Mouse (Mus musculus) myocyte (in vitro differentiated cells): ENCODE results near the gene Olfr322. TPM values are rescaled to one million over a fixed set of nuclear protein-coding genes. Genes with fewer than 3 reads are reported as not detected.

Experiments
- H3K27me3 ChIP-seq: one replicate; pipeline ENCODE4 v1.6.1; 2011; ENCODE audit not compliant: control insufficient read depth, insufficient read depth, insufficient read length
- H3K36me3 ChIP-seq: one replicate; pipeline ENCODE4 v1.6.1; 2011; ENCODE audit not compliant: control insufficient read depth, insufficient read depth
- H3K4me2 ChIP-seq: one replicate; pipeline ENCODE4 v1.6.1; 2011; ENCODE audit warnings: low read depth, control low read depth
- H3K4me3 ChIP-seq: one replicate; pipeline ENCODE4 v1.5.1; 2011; ENCODE audit warnings: mild to moderate bottlenecking, control low read depth, moderate library complexity
- H3K79me2 ChIP-seq: one replicate; pipeline ENCODE4 v1.6.1; 2011; ENCODE audit not compliant: control insufficient read depth, insufficient read depth
- H3ac ChIP-seq: one replicate; pipeline ENCODE4 v1.6.1; 2011; ENCODE audit not compliant: control insufficient read depth, insufficient read length
- CEBPB ChIP-seq: IDR thresholded peaks from 2 replicates; pipeline ENCODE4 v1.6.1; 2011; ENCODE audit warnings: mild to moderate bottlenecking, moderate library complexity; ENCODE audit not compliant: poor library complexity, insufficient read depth, severe bottlenecking
- E2F4 ChIP-seq: IDR thresholded peaks from one replicate; pipeline ENCODE4 v1.6.1; 2011; ENCODE audit warnings: mild to moderate bottlenecking, control low read depth, moderate library complexity; ENCODE audit not compliant: insufficient read depth
- MAX ChIP-seq: IDR thresholded peaks from one replicate; pipeline ENCODE4 v1.6.1; 2011; ENCODE audit warnings: low read depth, mild to moderate bottlenecking, control low read depth
- MYOD1 ChIP-seq, 3 experiments: IDR thresholded peaks; one replicate each; pipeline ENCODE4 v1.6.1; 2011; ENCODE audit warnings: control low read depth in 2 of 3, low read depth in 2 of 3, mild to moderate bottlenecking in 2 of 3, moderate library complexity in 1 of 3; ENCODE audit not compliant: insufficient read length in 2 of 3, control insufficient read depth in 1 of 3
- MYOG ChIP-seq, 3 experiments: IDR thresholded peaks; one replicate each; pipeline ENCODE4 v1.6.1; 2011; ENCODE audit warnings: control low read depth in 2 of 3, low read depth in 2 of 3, mild to moderate bottlenecking in 2 of 3; ENCODE audit not compliant: insufficient read length in 2 of 3, control insufficient read depth in 1 of 3, insufficient read depth in 1 of 3
- POLR2A ChIP-seq: IDR thresholded peaks from one replicate; pipeline ENCODE4 v1.6.1; 2011; ENCODE audit warnings: low read depth, mild to moderate bottlenecking, control low read depth, moderate library complexity; ENCODE audit not compliant: insufficient read length
- POLR2AphosphoS2 ChIP-seq: IDR thresholded peaks from one replicate; pipeline ENCODE4 v1.6.1; 2011; ENCODE audit warnings: low read depth, control low read depth; ENCODE audit not compliant: insufficient read length
- REST ChIP-seq: IDR thresholded peaks from one replicate; pipeline ENCODE4 v1.6.1; 2011; ENCODE audit warnings: mild to moderate bottlenecking, control low read depth, moderate library complexity; ENCODE audit not compliant: insufficient read depth, insufficient read length
- SRF ChIP-seq: IDR thresholded peaks from one replicate; pipeline ENCODE4 v1.6.1; 2011; ENCODE audit warnings: low read depth; ENCODE audit not compliant: control insufficient read depth, insufficient read length
- TCF12 ChIP-seq: IDR thresholded peaks from one replicate; pipeline ENCODE4 v1.6.1; 2011; ENCODE audit warnings: mild to moderate bottlenecking, control low read depth; ENCODE audit not compliant: poor library complexity, insufficient read depth, severe bottlenecking
- TCF3 ChIP-seq: IDR thresholded peaks from one replicate; pipeline ENCODE4 v1.6.1; 2011; ENCODE audit warnings: low read depth, control low read depth; ENCODE audit not compliant: insufficient read length
- USF1 ChIP-seq: IDR thresholded peaks from one replicate; pipeline ENCODE4 v1.6.1; 2011; ENCODE audit warnings: low read depth, mild to moderate bottlenecking, control low read depth, moderate library complexity
- polyA plus RNA-seq: library from polyadenylated mRNA; unstranded; fragments of >200 nt; fragmentation: generic; extraction: Trizol; gene quantifications from one replicate; pipeline ENCODE4 v1.2.1, GENCODE M21; 2012; ENCODE audit warnings: missing spikeins

The Olfr322 gene
- polyA plus RNA-seq: not detected

- no peaks in the 10 kb centered on the region for H3K36me3 ChIP-seq
Measured at GRCm38 (mm10) chr11:58658596-58658995, at the start of gene Olfr322. Gene Olfr322, plus strand, starts transcription at chr11:58658782.

GRCm38 (mm10) chr11:58613359-58613758 lies 45.2 kb upstream of the Olfr322 start:
- Histone ChIP-seq H3K79me2 (no peaks in the 10 kb centered on the region), H3K27me3 (no peaks in the 10 kb centered on the region), H3ac (no peak overlapping the region), H3K36me3 (no peaks in the 10 kb centered on the region), H3K4me3 (no peak overlapping the region), H3K4me2 (no peak overlapping the region)
- TF ChIP-seq USF1 (no peak), MYOG (IDR thresholded peaks at IDR 0.05; ENCODE audit: control insufficient read depth in 1 of 3, insufficient read depth in 1 of 3, insufficient read length in 2 of 3, low read depth in 2 of 3) (no peak), TCF3 (no peak), POLR2A (no peak), REST (no peak), MAX (no peak), CEBPB (no peak), SRF (no peak), TCF12 (no peak), E2F4 (no peak)

More at GRCm38 (mm10) chr11:58658596-58658995, at the start of gene Olfr322:
- no peaks in the 10 kb centered on the region for H3K27me3 ChIP-seq
- H3K4me3 ChIP-seq: no peak within 1 kb of the TSS
- H3K79me2 ChIP-seq: no peaks in the 10 kb centered on the region
- no peak within 1 kb of the TSS for H3K4me2 ChIP-seq
- TF ChIP-seq CEBPB (no peak), MYOD1 (IDR thresholded peaks at IDR 0.05; ENCODE audit: control insufficient read depth in 1 of 3, insufficient read length in 2 of 3, low read depth in 2 of 3) (no peak), USF1 (no peak), TCF3 (no peak), MAX (no peak), POLR2AphosphoS2 (no peak), SRF (no peak), POLR2A (no peak), TCF12 (no peak), E2F4 (no peak), MYOG (IDR thresholded peaks at IDR 0.05; ENCODE audit: control insufficient read depth in 1 of 3, insufficient read depth in 1 of 3, insufficient read length in 2 of 3, low read depth in 2 of 3) (no peak), REST (no peak)
- H3ac ChIP-seq: no peak within 1 kb of the TSS

GRCm38 (mm10) chr11:58614526-58614925 lies 44.1 kb upstream of the Olfr322 start:
- Histone ChIP-seq H3K79me2 (no peaks in the 10 kb centered on the region), H3K4me2 (no peak overlapping the region), H3ac (no peak overlapping the region), H3K36me3 (no peaks in the 10 kb centered on the region), H3K4me3 (no peak overlapping the region), H3K27me3 (no peaks in the 10 kb centered on the region)
- no peak for TF ChIP-seq USF1
- TF ChIP-seq TCF3: no peak
- TF ChIP-seq MAX: no peak
- TF ChIP-seq POLR2AphosphoS2: no peak
- TF ChIP-seq REST: no peak
- TF ChIP-seq MYOD1 (IDR thresholded peaks at IDR 0.05; ENCODE audit: control insufficient read depth in 1 of 3, insufficient read length in 2 of 3, low read depth in 2 of 3): no peak
- TF ChIP-seq MYOG (IDR thresholded peaks at IDR 0.05; ENCODE audit: control insufficient read depth in 1 of 3, insufficient read depth in 1 of 3, insufficient read length in 2 of 3, low read depth in 2 of 3): no peak
- TF ChIP-seq CEBPB: no peak
- TF ChIP-seq E2F4: no peak
- no peak for TF ChIP-seq SRF
- TF ChIP-seq TCF12: no peak
- no peak for TF ChIP-seq POLR2A

GRCm38 (mm10) chr11:58615975-58616374 lies 42.6 kb upstream of the Olfr322 start, which contains the start of gene 2210407C18Rik:
Gene 2210407C18Rik, minus strand, starts transcription at chr11:58616075.
- Histone ChIP-seq H3K36me3 (no peaks in the 10 kb centered on the region), H3K27me3 (no peaks in the 10 kb centered on the region), H3K79me2 (no peaks in the 10 kb centered on the region), H3K4me3 (no peak within 1 kb of the TSS), H3K4me2 (no peak within 1 kb of the TSS), H3ac (no peak within 1 kb of the TSS)
- TF ChIP-seq E2F4: no peak
- TF ChIP-seq MYOG (IDR thresholded peaks at IDR 0.05; ENCODE audit: control insufficient read depth in 1 of 3, insufficient read depth in 1 of 3, insufficient read length in 2 of 3, low read depth in 2 of 3): no peak
- TF ChIP-seq CEBPB: no peak
- no peak for TF ChIP-seq REST
- TF ChIP-seq SRF: no peak
- TF ChIP-seq MYOD1 (IDR thresholded peaks at IDR 0.05; ENCODE audit: control insufficient read depth in 1 of 3, insufficient read length in 2 of 3, low read depth in 2 of 3): no peak
- TF ChIP-seq POLR2AphosphoS2: no peak
- TF ChIP-seq TCF12: no peak
- no peak for TF ChIP-seq MAX
- no peak for TF ChIP-seq USF1

GRCm38 (mm10) chr11:58618369-58618768 lies 40.2 kb upstream of the Olfr322 start:
- no peaks in the 10 kb centered on the region for H3K36me3 ChIP-seq
- no peak overlapping the region for H3ac ChIP-seq
- TF ChIP-seq CEBPB (no peak), SRF (no peak), E2F4 (no peak), MAX (no peak), POLR2A (no peak), REST (no peak), MYOG (IDR thresholded peaks at IDR 0.05; ENCODE audit: control insufficient read depth in 1 of 3, insufficient read depth in 1 of 3, insufficient read length in 2 of 3, low read depth in 2 of 3) (no peak), TCF12 (no peak), TCF3 (no peak), POLR2AphosphoS2 (no peak), USF1 (no peak), MYOD1 (IDR thresholded peaks at IDR 0.05; ENCODE audit: control insufficient read depth in 1 of 3, insufficient read length in 2 of 3, low read depth in 2 of 3) (no peak)
- H3K4me3 ChIP-seq: no peak overlapping the region
- no peak overlapping the region for H3K4me2 ChIP-seq
- no peaks in the 10 kb centered on the region for H3K27me3 ChIP-seq
- H3K79me2 ChIP-seq: no peaks in the 10 kb centered on the region
